Mouse (Mus musculus) kidney, postnatal 14 days (tissue): ENCODE data around the gene Scarf2.

Source experiments
- DNase-seq: peaks from one replicate; pipeline ENCODE4 v3.0.0; 2022; ENCODE audit warnings: mixed read lengths

Gene Scarf2

DNA sequence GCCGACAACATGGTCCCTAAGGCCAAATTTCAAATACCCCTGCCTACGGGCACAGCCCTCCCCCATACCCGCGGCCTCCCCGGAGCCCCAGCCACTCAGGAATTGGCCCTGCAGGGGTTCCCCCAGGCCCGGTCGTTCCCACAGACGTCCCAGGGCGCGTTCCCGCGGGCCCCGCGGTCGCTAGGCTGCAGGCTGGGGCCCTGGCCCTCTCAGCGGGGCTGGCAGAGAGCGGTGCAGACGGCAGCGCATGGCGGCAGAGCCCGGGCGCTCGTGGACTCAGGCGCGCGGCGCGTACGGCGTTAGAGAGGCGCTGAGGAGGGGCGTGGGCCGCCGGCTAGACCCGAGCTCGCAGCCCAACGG lies 36.2 kb downstream of the Scarf2 start:
- no peak for DNase-seq

DNA sequence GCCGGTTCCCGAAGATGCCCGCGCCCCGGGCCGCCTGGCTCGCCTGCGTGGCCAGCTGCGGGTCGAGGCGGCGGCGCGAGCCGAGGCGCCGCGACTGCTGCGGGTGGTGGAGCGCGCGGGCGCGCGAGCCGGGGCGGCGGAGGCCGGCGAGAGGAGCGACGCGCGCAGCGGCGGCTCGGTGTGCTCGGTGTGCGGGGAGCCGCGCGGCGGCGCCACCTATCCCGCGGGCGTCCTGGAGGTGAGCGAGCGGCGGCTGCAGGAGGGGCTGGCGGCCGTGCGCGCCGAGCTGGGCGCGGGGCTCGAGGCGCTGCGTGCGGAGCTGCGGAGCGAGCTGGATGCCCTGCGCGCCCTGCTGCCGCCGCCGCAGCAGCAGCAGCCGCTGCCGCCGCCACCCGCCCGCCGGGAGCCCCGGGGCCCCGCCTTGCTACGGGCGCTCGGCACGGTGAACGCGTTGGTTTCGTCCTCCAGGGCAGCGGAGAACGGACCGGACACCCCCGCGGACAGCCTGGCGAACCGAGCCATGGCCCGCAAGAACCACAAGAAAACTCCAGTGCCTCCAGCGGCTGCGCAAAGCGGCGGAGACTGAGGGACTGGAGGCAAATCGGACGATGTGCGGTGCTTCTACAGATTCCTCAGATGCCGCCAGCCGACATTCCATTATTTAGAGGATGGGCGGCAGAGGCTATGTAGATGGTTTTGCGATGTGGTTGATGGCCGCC lies 36.8 kb downstream of the Scarf2 start:
- DNase-seq: no peak

GRCm38 (mm10) chr16:17834543-17834942 lies 37.5 kb downstream of the Scarf2 start:
- DNase-seq: no peak

DNA sequence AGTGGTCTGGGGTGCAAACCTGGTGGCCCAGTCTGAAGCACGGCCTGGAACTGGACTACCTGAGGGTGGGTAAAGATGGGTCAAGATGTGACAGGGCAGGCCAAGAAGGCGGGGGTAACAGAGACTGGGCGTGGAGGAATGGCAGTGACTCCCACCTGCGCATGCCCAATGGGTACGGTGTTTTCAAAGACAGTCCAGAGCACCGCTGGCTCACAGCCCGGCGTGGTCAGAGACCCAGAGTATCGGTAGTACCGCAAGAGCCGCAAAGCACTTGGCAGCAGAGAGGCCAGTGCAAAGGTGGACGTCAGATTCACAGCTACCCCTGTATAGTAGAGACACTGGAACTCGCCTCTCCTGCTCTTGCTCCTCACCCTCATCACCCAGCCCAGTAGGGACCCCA lies 38.4 kb downstream of the Scarf2 start:
- DNase-seq: peak; percentile 47

- DNase-seq: peak; percentile 50
Measured at GRCm38 (mm10) chr16:17838051-17838450, 41.0 kb downstream of the Scarf2 start, which contains the start of gene Car15. Gene Car15 (minus strand): TSS chr16:17838364.

DNA sequence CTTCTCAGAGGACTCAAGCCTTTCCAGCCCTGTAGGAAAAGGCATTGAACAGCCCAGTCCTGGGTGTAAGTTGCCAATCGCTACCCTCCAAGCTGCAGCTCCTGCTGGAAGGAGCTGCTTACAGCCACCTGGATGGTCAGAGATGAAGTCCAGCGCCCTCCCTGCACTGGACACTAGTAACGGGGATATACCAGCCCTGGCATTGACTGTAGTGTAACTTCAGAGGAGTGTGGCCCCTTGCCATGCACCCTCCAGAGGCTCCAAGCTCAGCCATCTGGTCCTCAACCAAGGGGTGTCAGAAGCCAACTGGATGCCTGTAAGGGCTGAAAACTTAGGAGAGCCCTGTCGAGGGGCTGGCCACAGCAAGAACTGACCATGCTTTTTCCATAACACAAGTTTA lies 42.9 kb downstream of the Scarf2 start:
- no peak for DNase-seq

DNA sequence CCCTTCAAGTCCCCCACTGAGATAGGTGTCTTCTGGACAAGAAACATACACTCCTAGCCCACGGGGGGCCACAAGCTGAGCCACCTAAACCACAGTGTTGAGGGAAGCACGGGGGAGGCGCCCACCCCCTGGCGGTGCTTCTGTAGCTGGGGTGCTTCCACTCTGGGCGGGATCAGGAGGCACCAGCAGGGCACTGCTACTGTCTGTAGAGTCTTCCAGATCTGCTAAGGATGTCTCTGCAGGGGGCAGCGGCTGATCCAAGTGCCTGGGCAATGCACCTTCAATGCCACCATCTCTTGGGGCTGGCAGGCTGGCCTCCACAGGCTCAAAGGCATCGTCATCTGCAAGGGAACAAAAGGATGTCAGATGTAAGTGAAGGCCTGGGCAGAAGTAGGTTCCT lies 45.4 kb downstream of the Scarf2 start:
- DNase-seq: no peak

GRCm38 (mm10) chr16:17843701-17844365 lies 46.8 kb downstream of the Scarf2 start:
- no peak for DNase-seq

DNA sequence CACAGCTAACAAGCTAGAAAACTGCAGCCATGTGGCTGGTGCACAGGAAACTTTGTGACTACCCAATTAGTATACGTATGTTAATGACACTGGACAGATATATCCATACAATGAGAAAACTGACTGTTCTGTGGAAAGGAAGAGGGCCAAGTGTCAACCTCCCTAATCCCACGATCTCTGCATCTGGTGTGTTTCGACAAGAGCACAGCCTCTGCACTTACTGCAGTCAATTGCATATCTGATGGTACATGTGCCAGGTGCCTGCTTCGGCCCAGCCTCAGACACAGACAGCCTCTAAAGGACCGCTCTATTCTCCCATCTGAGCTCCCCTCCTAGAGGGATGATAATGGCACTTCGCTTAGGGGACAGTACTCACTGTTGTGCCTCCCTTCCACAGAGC lies 51.3 kb downstream of the Scarf2 start:
- no peak for DNase-seq

- peak; percentile 56 for DNase-seq
Measured at GRCm38 (mm10) chr16:17848928-17849327, 51.8 kb downstream of the Scarf2 start.

DNA sequence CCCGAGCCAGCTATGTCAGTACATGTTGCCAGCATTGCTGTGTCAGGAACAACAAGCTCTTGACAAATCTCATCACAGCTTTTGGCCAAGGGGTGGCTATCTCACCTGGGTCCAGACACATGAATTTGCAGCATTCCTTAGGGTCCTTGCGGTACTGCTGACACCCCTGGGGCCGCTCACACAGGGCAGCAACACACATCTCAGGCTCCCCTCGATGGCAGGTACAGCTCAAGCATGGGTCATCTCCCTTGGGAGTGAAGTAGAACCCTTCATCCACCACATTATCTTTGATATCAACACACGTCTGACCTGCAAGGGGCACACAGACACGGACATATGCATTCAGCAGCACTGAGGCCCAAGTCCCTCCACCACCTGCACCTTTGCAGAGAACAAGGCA lies 52.4 kb downstream of the Scarf2 start:
- no peak for DNase-seq

- no peak for DNase-seq
Measured at GRCm38 (mm10) chr16:17851331-17851730, 54.2 kb downstream of the Scarf2 start.

- no peak for DNase-seq
Measured at GRCm38 (mm10) chr16:17851860-17852259, 54.8 kb downstream of the Scarf2 start.

GRCm38 (mm10) chr16:17853263-17853662 lies 56.2 kb downstream of the Scarf2 start:
- no peak for DNase-seq

DNA sequence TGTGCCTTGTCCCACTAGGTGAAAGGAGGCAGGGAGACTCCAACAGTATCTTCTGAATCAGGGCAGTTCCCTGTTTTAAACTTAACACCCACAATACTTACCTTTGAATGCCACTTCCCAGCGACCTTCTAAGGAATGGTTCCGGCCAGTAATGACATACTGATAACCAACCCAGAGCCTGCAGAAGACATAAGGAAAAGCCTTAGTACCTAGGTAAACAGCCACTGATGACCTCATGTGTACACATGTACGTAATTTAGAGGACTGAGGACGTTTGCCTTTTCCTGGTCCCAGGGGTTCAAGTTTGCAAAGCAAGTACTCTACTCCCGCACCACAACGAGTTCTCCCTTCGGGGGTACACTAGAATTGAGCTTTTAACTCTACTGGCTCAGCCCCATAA lies 60.1 kb downstream of the Scarf2 start:
- DNase-seq: no peak
